Mouse (Mus musculus) CH12.LX (cell line): ENCODE results near the gene Wdr62.

Experiments
- CTCF ChIP-seq, 2 experiments: IDR thresholded peaks in 1 of 2; conservative IDR thresholded peaks in 1 of 2; 2 replicates each; pipeline ENCODE4 v1.5.1; 2011 to 2012; ENCODE audit warnings: low read depth in 2 of 2, low read length in 2 of 2, improper control_type of control experiment in 1 of 2, inconsistent platforms in 1 of 2, mild to moderate bottlenecking in 1 of 2, moderate library complexity in 1 of 2
- NELFE ChIP-seq: IDR thresholded peaks from 2 replicates; pipeline ENCODE4 v1.6.1; 2011; ENCODE audit warnings: low read depth, low read length, improper control_type of control experiment

- no peak for TF ChIP-seq NELFE
- no peak for TF ChIP-seq CTCF (conservative IDR thresholded peaks at IDR 0.05 in 1 of 2, IDR thresholded peaks at IDR 0.05 in 1 of 2; ENCODE audit: low read depth in 2 of 2, low read length in 2 of 2)
Measured at GRCm38 (mm10) chr7:30295103-30295502, 14.9 kb upstream of the Wdr62 start.
